Mouse (Mus musculus): ENCODE results near the gene Gm20388.

DNA sequence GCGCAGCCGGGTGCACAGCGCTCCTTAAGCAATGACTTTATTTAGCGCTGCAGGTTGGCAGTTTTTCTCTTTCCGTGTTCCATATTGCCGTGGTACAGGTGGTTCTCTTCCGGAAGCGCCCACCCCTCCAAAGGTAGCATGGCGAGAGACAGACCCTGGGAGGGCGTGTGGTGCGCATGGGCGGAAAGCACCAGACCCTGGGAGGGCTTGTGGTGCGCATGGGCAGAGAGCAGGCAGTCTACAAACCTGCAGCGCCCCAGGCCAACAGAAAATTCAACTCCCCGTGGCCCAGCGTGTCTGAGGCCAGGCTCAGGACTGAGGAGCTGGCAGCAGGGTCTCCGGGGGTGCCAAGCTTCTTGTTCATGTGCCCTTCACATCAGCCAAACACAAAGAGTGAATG, 1660.2 kb downstream of the Gm20388 start:
- no peak for TF ChIP-seq CTCF (IDR thresholded peaks at IDR 0.05; ENCODE audit: low read depth, low read length)
- TF ChIP-seq POLR2A (IDR thresholded peaks at IDR 0.05; ENCODE audit: insufficient read depth, low read length): no peak

Data from ES-Bruce4 (cell line).